Mouse (Mus musculus) limb, embryonic 13.5 days (tissue): ENCODE data around the gene Cntd1. TPM values are rescaled to one million over a fixed set of nuclear protein-coding genes. Genes with fewer than 3 reads are reported as not detected.

Experiments used
- polyA plus RNA-seq: library from polyadenylated mRNA; unstranded; fragments of >200 nt; fragmentation: Nextera tagmentation; extraction: Ambion mirVana; gene quantifications from 2 replicates; pipeline ENCODE4 v1.2.1, GENCODE M21; 2015

Cntd1 gene
- polyA plus RNA-seq, 1 experiment from 2014 or later = 1.9 TPM

Other genes starting within 250 kb of the Cntd1 start
- 9.4 and 9.8 TPM in 2 replicates for gene Naglu, start 209.0 kb upstream of the Cntd1 start, polyA plus RNA-seq
- 0.28 TPM in 1 of 2 replicates, not detected in the other for gene Hsd17b1, start 200.6 kb upstream of the Cntd1 start, polyA plus RNA-seq
- gene Coasy, start 196.4 kb upstream of the Cntd1 start, polyA plus RNA-seq = 38.1 and 41.6 TPM in 2 replicates
- 44.1 and 50.5 TPM in 2 replicates for gene Mlx, start 191.7 kb upstream of the Cntd1 start, polyA plus RNA-seq
- gene Psmc3ip, start 183.6 kb upstream of the Cntd1 start, polyA plus RNA-seq = 43.0 and 44.5 TPM in 2 replicates
- 18.7 and 20.3 TPM in 2 replicates for gene Retreg3, start 159.1 kb upstream of the Cntd1 start, polyA plus RNA-seq
- gene Tubg1, start 159.1 kb upstream of the Cntd1 start, polyA plus RNA-seq = 70.5 and 71.1 TPM in 2 replicates
- 7.3 and 7.4 TPM in 2 replicates for gene Tubg2, start 123.1 kb upstream of the Cntd1 start, polyA plus RNA-seq
- 0.27 and 0.46 TPM in 2 replicates for gene Cntnap1, start 108.5 kb upstream of the Cntd1 start, polyA plus RNA-seq
- gene Plekhh3, start 107.7 kb upstream of the Cntd1 start, polyA plus RNA-seq = 6.6 and 7.3 TPM in 2 replicates
- gene Ccr10, start 103.6 kb upstream of the Cntd1 start, polyA plus RNA-seq = 0.10 TPM in 1 of 2 replicates, not detected in the other
- gene Ezh1, start 52.5 kb upstream of the Cntd1 start, polyA plus RNA-seq = 14.6 and 17.5 TPM in 2 replicates
- gene Ramp2, start 33.0 kb upstream of the Cntd1 start, polyA plus RNA-seq = 72.9 and 74.7 TPM in 2 replicates
- 104 and 109 TPM in 2 replicates for gene Vps25, start 25.3 kb upstream of the Cntd1 start, polyA plus RNA-seq
- 8.5 and 10.2 TPM in 2 replicates for gene Wnk4, start 18.4 kb upstream of the Cntd1 start, polyA plus RNA-seq
- 172 and 175 TPM in 2 replicates for gene Coa3, start 102 bp downstream of the Cntd1 start, polyA plus RNA-seq
- gene Becn1, start 23.3 kb downstream of the Cntd1 start, polyA plus RNA-seq = 124 and 127 TPM in 2 replicates
- 136 and 144 TPM in 2 replicates for gene Psme3, start 37.2 kb downstream of the Cntd1 start, polyA plus RNA-seq
- gene Aoc2, start 46.1 kb downstream of the Cntd1 start, polyA plus RNA-seq = 1.4 TPM in 2 replicates
- gene Aoc3, start 51.6 kb downstream of the Cntd1 start, polyA plus RNA-seq = 0.20 and 0.31 TPM in 2 replicates
- gene G6pc, start 88.5 kb downstream of the Cntd1 start, polyA plus RNA-seq = not detected in 2 replicates
- 79.5 and 84.5 TPM in 2 replicates for gene Aarsd1, start 138.6 kb downstream of the Cntd1 start, polyA plus RNA-seq
- gene Gm27029, start 145.8 kb downstream of the Cntd1 start, polyA plus RNA-seq = 11.5 and 12.6 TPM in 2 replicates
- gene Rundc1, start 146.1 kb downstream of the Cntd1 start, polyA plus RNA-seq = 19.3 and 21.3 TPM in 2 replicates
- gene Ptges3l, start 146.3 kb downstream of the Cntd1 start, polyA plus RNA-seq = 15.3 and 15.7 TPM in 2 replicates
- 328 and 347 TPM in 2 replicates for gene Rpl27, start 163.3 kb downstream of the Cntd1 start, polyA plus RNA-seq
- 8.3 and 9.5 TPM in 2 replicates for gene Ifi35, start 169.4 kb downstream of the Cntd1 start, polyA plus RNA-seq
- 10.0 and 12.0 TPM in 2 replicates for gene Rnd2, start 186.0 kb downstream of the Cntd1 start, polyA plus RNA-seq
- gene Vat1, start 187.2 kb downstream of the Cntd1 start, polyA plus RNA-seq = 35.7 and 39.7 TPM in 2 replicates